Mouse (Mus musculus) C2C12 (cell line): ENCODE results near the gene Ttll1.

Experiments
- CTCF ChIP-seq: IDR thresholded peaks from one replicate; pipeline ENCODE4 v1.5.1; 2011; ENCODE audit not compliant: control insufficient read depth, insufficient read depth, insufficient read length
- USF1 ChIP-seq: IDR thresholded peaks from one replicate; pipeline ENCODE4 v1.6.1; 2011; ENCODE audit warnings: low read depth, mild to moderate bottlenecking, control low read depth, moderate library complexity

GRCm38 (mm10) chr15:83469279-83469821 is 41.3 kb downstream of the Ttll1 start:
- TF ChIP-seq CTCF (no peak), USF1 (no peak)
